Mouse (Mus musculus) E14TG2a.4 (cell line): ENCODE measurements around the gene Tmem190.

Experiments
- CTCF ChIP-seq: conservative IDR thresholded peaks from 2 replicates; pipeline ENCODE4 v1.5.1; 2014; ENCODE audit warnings: low read length
- POU5F1 ChIP-seq: IDR thresholded peaks from 2 replicates; pipeline ENCODE4 v1.6.1; 2014; ENCODE audit warnings: low read length, borderline replicate concordance

DNA sequence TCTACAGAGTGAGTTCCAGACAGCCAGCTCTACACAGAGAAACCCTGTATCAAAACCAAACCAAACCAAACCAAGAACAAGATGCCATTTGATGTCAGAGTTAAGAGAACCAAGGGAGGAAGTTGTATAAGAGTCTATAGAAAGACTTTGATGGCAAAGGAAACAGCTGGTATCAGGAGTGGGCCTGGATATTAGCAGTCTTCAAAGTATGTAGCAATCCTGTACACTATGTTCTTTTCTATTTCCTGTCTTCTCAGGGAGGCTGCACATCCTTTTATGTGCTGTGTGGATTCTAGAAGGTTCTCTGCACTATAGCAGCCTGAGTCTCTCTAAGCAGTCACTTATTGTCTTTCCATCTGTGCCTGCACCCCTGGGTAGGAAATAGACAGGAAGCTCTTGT lies 33.8 kb downstream of the Tmem190 start:
- no peak for TF ChIP-seq CTCF
- no peak for TF ChIP-seq POU5F1
